Mouse (Mus musculus) E14TG2a.4 (cell line): ENCODE data around the gene Met.

Source experiments
- CTCF ChIP-seq: conservative IDR thresholded peaks from 2 replicates; pipeline ENCODE4 v1.5.1; 2014; ENCODE audit warnings: low read length
- NANOG ChIP-seq: IDR thresholded peaks from 2 replicates; pipeline ENCODE4 v1.6.1; 2014; ENCODE audit warnings: borderline replicate concordance, low read length, mixed read lengths

- TF ChIP-seq CTCF (no peak), NANOG (no peak)
These were observed 34.0 kb upstream of the Met start for GRCm38 (mm10) chr6:17429611-17430010.
